Mouse (Mus musculus) neural tube, embryonic 14.5 days (tissue): ENCODE measurements at regions not wholly inside any gene's neighbourhood (a gene's known extent, or its start where the extent isn't known, plus 50 kb on each side); places are given as distances from the start of the nearest gene placed in this dataset.

Source experiments
- ATAC-seq: fragments of 200-750 bp; cut with Nextera tagmentation; 2 replicates; pipeline ENCODE4 v1.8.0; 2017; ENCODE audit warnings: low read depth, mild to moderate bottlenecking, moderate TSS enrichment, moderate library complexity
- H3K27ac ChIP-seq: fragments of 300-500 bp; sonication (generic); 2 replicates; pipeline ENCODE4 v1.5.1; 2014; ENCODE audit warnings: low read depth, mild to moderate bottlenecking, control low read depth, low read length, moderate library complexity, mixed read lengths
- H3K27me3 ChIP-seq: fragments of 300-500 bp; sonication (generic); 2 replicates; pipeline ENCODE4 v1.6.1; 2014; ENCODE audit warnings: low read length; ENCODE audit not compliant: control insufficient read depth, insufficient read depth
- H3K36me3 ChIP-seq: fragments of 300-500 bp; sonication (generic); 2 replicates; pipeline ENCODE4 v1.6.1; 2014; ENCODE audit warnings: low read length, mixed read lengths; ENCODE audit not compliant: control insufficient read depth, insufficient read depth
- H3K4me1 ChIP-seq: fragments of 300-500 bp; sonication (generic); 2 replicates; pipeline ENCODE4 v1.6.1; 2014; ENCODE audit warnings: low read length; ENCODE audit not compliant: control insufficient read depth, insufficient read depth
- H3K4me2 ChIP-seq: fragments of 300-500 bp; sonication (generic); 2 replicates; pipeline ENCODE4 v1.6.1; 2014; ENCODE audit warnings: mild to moderate bottlenecking, low read depth, low read length, control low read depth
- H3K4me3 ChIP-seq: fragments of 300-500 bp; sonication (generic); 2 replicates; pipeline ENCODE4 v1.5.1; 2014; ENCODE audit warnings: low read depth, low read length, control low read depth, mixed read lengths
- H3K9ac ChIP-seq: fragments of 300-500 bp; sonication (generic); replicated peaks from 2 replicates; pipeline ENCODE4 v1.6.1; 2014; ENCODE audit warnings: low read depth, mild to moderate bottlenecking, control low read depth, low read length, mixed read lengths
- H3K9me3 ChIP-seq: fragments of 300-500 bp; sonication (generic); 2 replicates; pipeline ENCODE4 v1.6.1; 2016; ENCODE audit warnings: low read length; ENCODE audit not compliant: control insufficient read depth
- WGBS: fragments of 180-500 bp; shearing (Covaris S2); extraction: QIAGEN DNeasy Blood & Tissue Kit; methylation state at CpG from one replicate; pipeline ENCODE4 v1.1.7; 2014; 5-methylcytosine and 5-hydroxymethylcytosine counted together

DNA sequence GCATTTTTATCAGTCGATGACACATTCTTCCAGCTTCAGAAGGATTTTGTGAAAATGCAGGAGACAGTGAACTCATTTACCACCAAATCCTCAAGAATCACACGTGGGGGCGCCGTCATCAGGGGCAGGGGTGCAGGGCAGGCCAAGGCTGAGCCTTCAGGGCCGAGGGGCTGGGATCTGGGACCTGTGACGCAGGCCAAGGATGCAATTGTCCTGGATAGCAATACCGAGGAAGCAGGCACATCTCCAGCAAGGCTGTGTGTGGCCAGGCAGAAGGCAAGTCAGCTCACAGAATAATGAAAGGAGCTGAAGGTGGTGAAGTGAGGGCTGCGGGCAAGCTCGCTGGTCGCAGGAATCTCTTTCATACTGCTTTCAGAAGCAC lies 897.3 kb upstream of the Car8 start:
- no peaks in the 10 kb centered on the region for H3K9me3 ChIP-seq
- H3K4me2 ChIP-seq: peak overlapping the region; percentile 42
- H3K4me1 ChIP-seq: peaks cover 10% of the 10 kb centered on the region; the same call in 1 of the 2 replicates
- peak overlapping the region; percentile 87 for H3K27ac ChIP-seq
- H3K36me3 ChIP-seq: no peaks in the 10 kb centered on the region
- H3K27me3 ChIP-seq: no peaks in the 10 kb centered on the region
- 6% methylated on average over 10 of the region's 10 CpGs for WGBS
- H3K4me3 ChIP-seq: no peak overlapping the region
- H3K9ac ChIP-seq: peak overlapping the region; percentile 56
- ATAC-seq: peak; percentile 89

DNA sequence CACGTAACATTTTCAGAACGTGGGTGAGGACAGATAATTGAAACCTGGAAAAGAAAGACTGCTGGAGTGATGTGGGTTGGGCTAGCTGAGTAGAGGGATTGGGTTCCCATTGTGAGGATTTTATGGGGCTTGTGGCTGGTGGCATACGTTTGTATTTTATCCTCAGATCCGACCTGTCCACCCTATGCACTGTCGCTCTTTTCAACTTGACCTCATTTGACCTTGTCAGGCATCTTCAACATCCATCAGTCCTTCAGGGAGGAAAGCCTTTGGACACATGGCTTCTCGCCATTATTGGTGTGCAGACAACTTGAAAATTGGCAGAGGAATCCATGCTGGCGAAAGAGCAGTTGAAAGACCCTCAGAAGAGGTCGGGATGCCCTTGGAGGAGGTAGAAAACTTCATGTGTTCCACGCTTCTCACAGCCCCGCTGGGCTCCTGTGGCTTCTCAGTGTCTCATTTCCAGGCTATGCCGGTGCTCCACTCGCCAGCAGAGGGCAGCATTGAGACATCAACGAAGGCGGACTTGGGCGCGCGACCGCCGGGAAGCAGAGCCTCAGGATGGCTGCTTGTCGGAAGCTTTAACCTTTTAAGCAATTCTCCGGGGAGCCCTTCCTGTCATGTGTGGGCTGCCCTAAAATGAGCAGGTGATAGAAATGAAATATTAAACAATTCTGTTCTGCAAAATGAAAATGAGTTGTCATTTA lies 896.8 kb upstream of the Car8 start:
- 6% methylated on average over 21 of the region's 21 CpGs for WGBS
- H3K4me2 ChIP-seq: peak overlapping the region; percentile 42
- peaks cover 10% of the 10 kb centered on the region; the same call in 1 of the 2 replicates for H3K4me1 ChIP-seq
- peak overlapping the region; percentile 87; the same call in 1 of the 2 replicates for H3K27ac ChIP-seq
- peak; percentile 95 for ATAC-seq
- H3K4me3 ChIP-seq: no peak overlapping the region
- H3K27me3 ChIP-seq: no peaks in the 10 kb centered on the region
- H3K9ac ChIP-seq: peak overlapping the region; percentile 56
- no peaks in the 10 kb centered on the region for H3K36me3 ChIP-seq
- no peaks in the 10 kb centered on the region for H3K9me3 ChIP-seq

DNA sequence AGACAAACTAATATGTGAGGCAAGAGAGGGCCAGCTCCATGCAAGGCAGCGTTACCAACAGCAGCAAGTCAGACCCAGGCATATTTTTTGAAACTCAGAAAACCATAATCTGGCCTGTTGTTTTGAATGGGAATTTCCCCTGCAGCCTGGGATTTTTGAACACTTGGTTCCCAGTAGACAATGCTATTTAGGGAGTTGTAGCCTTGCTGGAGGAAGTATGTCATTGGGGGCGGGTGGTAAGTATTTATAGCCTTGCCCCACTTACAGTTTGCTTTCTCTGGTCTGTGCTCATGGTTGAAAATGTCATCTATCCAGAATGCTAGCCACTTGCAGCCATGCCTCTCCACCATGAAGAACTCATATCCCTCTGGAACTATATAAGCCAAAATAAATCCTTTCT lies 894.9 kb upstream of the Car8 start:
- Histone ChIP-seq H3K9ac (no peak overlapping the region), H3K4me3 (no peak overlapping the region), H3K27me3 (no peaks in the 10 kb centered on the region), H3K4me1 (peaks cover 10% of the 10 kb centered on the region; the same call in 1 of the 2 replicates), H3K9me3 (no peaks in the 10 kb centered on the region), H3K27ac (no peak overlapping the region), H3K4me2 (no peak overlapping the region), H3K36me3 (no peaks in the 10 kb centered on the region)
- no peak for ATAC-seq
- WGBS: 83% methylated on average over 2 of the region's 2 CpGs

DNA sequence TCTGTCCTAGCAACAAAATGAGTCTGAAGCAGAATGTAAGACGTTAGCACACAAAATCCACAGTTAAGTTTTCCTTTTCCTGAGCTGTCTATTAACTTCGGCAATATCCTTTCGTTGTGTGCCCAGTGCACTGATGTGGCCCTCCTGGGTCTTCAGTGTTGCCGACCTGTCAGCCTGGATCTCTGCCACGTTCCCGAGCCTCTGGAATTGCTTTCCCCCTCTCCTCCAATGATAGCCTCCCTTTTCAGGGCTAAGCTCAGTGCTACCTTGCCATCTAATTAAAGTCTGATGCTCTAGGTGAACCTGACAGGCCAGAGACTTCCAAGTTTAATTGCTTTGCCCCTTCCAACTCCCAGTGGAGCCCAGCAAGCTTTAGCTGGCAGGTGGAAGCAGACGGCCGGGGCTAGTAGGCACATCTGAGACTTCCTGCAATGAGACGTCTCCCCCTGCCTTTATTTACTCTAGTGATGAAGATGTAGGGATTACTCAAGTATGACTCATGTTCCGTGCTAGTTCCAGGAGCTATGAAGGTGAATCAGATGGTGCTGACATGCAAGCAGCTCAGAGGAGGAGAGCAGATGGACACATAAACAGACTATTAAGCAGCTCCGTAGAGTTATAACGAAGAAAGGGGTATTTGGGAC lies 894.3 kb upstream of the Car8 start:
- 59% methylated on average over 12 of the region's 12 CpGs for WGBS
- no peak overlapping the region for H3K4me3 ChIP-seq
- H3K27me3 ChIP-seq: no peaks in the 10 kb centered on the region
- no peak overlapping the region for H3K9ac ChIP-seq
- no peak overlapping the region for H3K27ac ChIP-seq
- no peak overlapping the region for H3K4me2 ChIP-seq
- peaks cover 10% of the 10 kb centered on the region; the same call in 1 of the 2 replicates for H3K4me1 ChIP-seq
- no peak for ATAC-seq
- no peaks in the 10 kb centered on the region for H3K36me3 ChIP-seq
- H3K9me3 ChIP-seq: no peaks in the 10 kb centered on the region

DNA sequence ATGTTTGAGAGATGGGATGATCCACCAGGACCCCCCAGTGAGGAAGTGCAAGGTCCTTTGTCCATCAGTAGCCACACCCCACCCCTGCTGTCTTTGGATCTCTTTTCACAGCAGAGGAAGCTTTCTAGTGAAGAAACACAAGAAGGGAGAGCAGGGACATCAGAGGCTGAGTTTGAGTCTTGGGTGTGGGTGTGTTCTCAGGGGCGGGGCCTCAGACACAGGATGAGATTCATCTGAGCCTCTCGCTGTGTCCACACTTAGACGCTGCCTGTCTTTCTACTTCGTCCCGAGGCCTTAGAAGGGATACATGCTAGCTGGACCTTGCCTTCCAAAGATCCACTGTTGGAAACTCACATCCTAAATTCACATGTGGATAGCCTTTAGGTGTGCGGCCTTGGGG lies 893.5 kb upstream of the Car8 start:
- WGBS: 93% methylated on average over 6 of the region's 6 CpGs
- H3K4me2 ChIP-seq: no peak overlapping the region
- no peaks in the 10 kb centered on the region for H3K36me3 ChIP-seq
- no peak overlapping the region for H3K4me3 ChIP-seq
- ATAC-seq: no peak
- H3K4me1 ChIP-seq: peaks cover 10% of the 10 kb centered on the region; the same call in 1 of the 2 replicates
- H3K27ac ChIP-seq: no peak overlapping the region
- H3K9me3 ChIP-seq: no peaks in the 10 kb centered on the region
- no peak overlapping the region for H3K9ac ChIP-seq
- H3K27me3 ChIP-seq: no peaks in the 10 kb centered on the region

DNA sequence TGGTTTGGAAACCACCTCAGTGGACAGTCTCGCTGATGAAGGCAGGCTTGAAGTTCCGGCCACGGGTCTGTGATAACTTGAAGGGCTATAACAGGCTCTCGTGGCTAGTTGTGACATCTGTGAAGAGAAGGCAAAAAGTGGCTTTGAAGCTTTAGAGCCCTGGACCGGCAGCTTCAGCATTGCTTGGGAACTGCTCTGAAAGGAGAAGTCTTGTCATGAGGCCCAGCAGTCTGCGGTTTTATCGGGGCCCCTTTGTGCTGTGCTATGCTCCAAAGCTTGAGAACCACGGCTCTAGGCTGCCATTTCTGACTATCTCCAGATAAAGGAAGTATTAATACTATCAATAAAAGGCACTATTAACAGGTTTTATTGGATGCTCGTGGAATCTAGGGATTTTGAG lies 892.8 kb upstream of the Car8 start:
- Histone ChIP-seq H3K27me3 (no peaks in the 10 kb centered on the region), H3K36me3 (no peaks in the 10 kb centered on the region), H3K9me3 (no peaks in the 10 kb centered on the region), H3K4me1 (peaks cover 7% of the 10 kb centered on the region; the same call in 1 of the 2 replicates), H3K4me3 (no peak overlapping the region), H3K9ac (no peak overlapping the region), H3K4me2 (no peak overlapping the region), H3K27ac (no peak overlapping the region)
- no peak for ATAC-seq
- 87% methylated on average over 9 of the region's 9 CpGs for WGBS

DNA sequence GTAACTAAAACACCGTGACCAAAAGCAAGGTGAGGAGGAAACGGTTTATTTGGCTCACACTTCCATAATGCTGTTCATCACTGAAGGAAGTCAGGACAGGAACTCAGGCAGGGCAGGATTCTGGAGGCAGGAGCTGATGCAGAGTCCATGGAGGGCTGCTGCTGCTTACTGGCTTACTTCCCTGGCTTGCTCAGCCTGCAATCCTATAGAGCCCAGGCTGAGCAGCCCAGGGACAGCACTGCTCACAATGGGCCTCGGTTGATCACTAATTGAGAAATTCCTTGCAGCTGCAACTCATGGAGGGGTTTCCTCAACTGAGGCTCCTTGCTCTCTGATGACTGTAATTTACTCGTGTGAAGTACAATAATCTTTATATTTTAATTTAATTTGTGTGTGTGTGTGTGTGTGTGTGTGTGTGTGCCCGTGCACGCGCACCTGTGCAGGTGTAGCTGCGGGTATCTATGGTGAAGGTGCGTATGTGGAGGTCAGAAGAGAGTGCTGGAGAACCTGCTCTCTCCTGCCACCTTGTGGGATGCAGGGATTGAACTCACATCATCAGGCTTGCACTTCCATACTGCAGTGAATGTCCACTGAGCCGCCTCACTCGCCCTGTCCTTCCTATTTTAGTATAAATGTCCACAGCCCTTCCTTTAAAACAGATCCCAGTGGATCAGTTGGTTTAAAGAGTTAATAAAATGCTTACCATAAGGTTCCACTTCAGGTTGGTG lies 886.6 kb upstream of the Car8 start:
- Histone ChIP-seq H3K4me2 (no peak overlapping the region), H3K4me3 (no peak overlapping the region), H3K27me3 (no peaks in the 10 kb centered on the region), H3K4me1 (no peaks in the 10 kb centered on the region), H3K9me3 (no peaks in the 10 kb centered on the region), H3K27ac (no peak overlapping the region), H3K36me3 (no peaks in the 10 kb centered on the region), H3K9ac (no peak overlapping the region)
- ATAC-seq: peak; percentile 60; the same call in 1 of the 2 replicates
- 50% methylated on average over 11 of the region's 11 CpGs for WGBS

DNA sequence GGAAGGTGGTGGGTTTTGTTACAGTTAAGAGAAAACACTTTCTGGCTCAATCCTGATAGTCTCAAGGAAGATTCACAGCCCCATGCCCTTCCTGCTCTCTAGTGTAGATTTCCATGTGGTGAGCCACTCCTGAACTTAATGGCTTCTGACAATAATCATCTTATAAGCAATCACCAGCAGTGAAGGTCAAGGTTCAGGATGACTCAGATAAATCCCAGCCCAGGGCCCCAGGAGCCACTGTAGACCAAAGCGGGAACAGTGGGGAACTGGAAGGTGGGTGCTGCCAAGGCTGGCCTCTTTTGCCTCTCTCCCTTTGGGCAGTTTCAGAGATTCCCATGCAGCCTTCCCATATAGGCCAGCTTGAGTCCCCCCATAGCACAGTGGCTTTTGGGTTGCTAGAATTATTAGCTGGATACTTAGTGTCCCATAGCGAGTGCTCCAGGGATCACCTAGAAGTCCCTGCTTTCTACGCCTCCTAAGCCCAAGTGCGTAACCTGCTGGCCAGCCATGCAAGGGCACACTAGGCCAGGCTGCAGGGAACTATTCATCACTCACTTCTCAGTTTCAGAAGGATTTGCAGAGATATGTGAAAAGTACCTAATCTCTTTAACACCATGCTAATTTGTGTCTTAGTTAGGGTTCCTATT lies 885.9 kb upstream of the Car8 start:
- H3K9me3 ChIP-seq: no peaks in the 10 kb centered on the region
- WGBS: 92% methylated on average over 4 of the region's 4 CpGs
- no peaks in the 10 kb centered on the region for H3K4me1 ChIP-seq
- no peak for ATAC-seq
- no peak overlapping the region for H3K4me3 ChIP-seq
- H3K36me3 ChIP-seq: no peaks in the 10 kb centered on the region
- no peak overlapping the region for H3K27ac ChIP-seq
- no peak overlapping the region for H3K4me2 ChIP-seq
- H3K9ac ChIP-seq: no peak overlapping the region
- H3K27me3 ChIP-seq: no peaks in the 10 kb centered on the region
